Mouse (Mus musculus) testis, adult 2 months (tissue): ENCODE measurements around the gene Gm4131. TPM values are rescaled to one million over a fixed set of nuclear protein-coding genes. Genes with fewer than 3 reads are reported as not detected.

Experiments
- H3K27ac ChIP-seq: fragments of 200-500 bp; 2 replicates; pipeline ENCODE4 v1.5.1; 2012; ENCODE audit warnings: low read depth, low read length; ENCODE audit not compliant: control insufficient read depth, insufficient read depth
- H3K27me3 ChIP-seq: fragments of 200-500 bp; 2 replicates; pipeline ENCODE4 v1.6.1; 2012; ENCODE audit warnings: mild to moderate bottlenecking, low read length, moderate library complexity; ENCODE audit not compliant: control insufficient read depth, insufficient read depth
- H3K36me3 ChIP-seq: fragments of 200-500 bp; 2 replicates; pipeline ENCODE4 v1.6.1; 2012; ENCODE audit warnings: mild to moderate bottlenecking, low read length; ENCODE audit not compliant: control insufficient read depth, insufficient read depth
- H3K4me1 ChIP-seq: fragments of 200-500 bp; 2 replicates; pipeline ENCODE4 v1.6.1; 2012; ENCODE audit warnings: low read length; ENCODE audit not compliant: control insufficient read depth, insufficient read depth
- H3K4me3 ChIP-seq: fragments of 200-500 bp; 2 replicates; pipeline ENCODE4 v1.5.1; 2012; ENCODE audit warnings: low read depth, mild to moderate bottlenecking, low read length, moderate library complexity, mixed read lengths; ENCODE audit not compliant: control insufficient read depth
- CTCF ChIP-seq: fragments of 200-500 bp; IDR thresholded peaks from 2 replicates; pipeline ENCODE4 v1.5.1; 2012; ENCODE audit warnings: low read depth, mild to moderate bottlenecking, inconsistent platforms, low read length, moderate library complexity; ENCODE audit not compliant: control insufficient read depth, insufficient read depth, insufficient replicate concordance
- POLR2A ChIP-seq: fragments of 200-500 bp; IDR thresholded peaks from 2 replicates; pipeline ENCODE4 v1.6.1; 2012; ENCODE audit warnings: low read depth, mild to moderate bottlenecking, inconsistent platforms, low read length, moderate library complexity; ENCODE audit not compliant: control insufficient read depth
- polyA plus RNA-seq: library from polyadenylated mRNA; depleted of rRNA; stranded (reverse); fragments of >200 nt; gene quantifications from 2 replicates; pipeline ENCODE4 v1.2.3, GENCODE M21; 2012

The Gm4131 gene
- polyA plus RNA-seq, 1 experiment = 0.96 TPM

DNA sequence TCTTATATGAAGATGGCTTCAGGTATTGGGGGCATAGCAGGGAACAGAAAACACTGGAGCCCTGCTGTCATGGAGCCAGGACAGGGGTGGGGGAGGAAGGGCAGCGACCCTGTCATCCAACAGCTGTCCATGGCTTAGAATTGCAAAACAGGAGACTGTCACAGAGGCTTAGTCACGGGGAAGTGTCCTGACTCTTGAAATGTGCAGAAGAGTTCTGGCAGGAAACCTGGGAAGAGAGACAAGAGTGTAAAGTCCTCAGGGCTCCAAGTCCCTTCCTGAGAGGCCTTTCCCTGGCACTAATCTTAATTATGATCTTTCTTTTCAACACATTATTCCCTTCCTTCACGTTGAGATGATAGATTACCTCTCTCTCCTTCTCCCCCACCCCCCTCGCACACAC, 16.6 kb downstream of the Gm4131 start:
- TF ChIP-seq POLR2A = no peak
- TF ChIP-seq CTCF = no peak
- no peak overlapping the region for H3K27ac ChIP-seq
- no peaks in the 10 kb centered on the region; the same call in 1 of the 2 replicates for H3K4me1 ChIP-seq
- no peak overlapping the region for H3K4me3 ChIP-seq
- H3K36me3 ChIP-seq = no peaks in the 10 kb centered on the region
- H3K27me3 ChIP-seq = no peaks in the 10 kb centered on the region

- Histone ChIP-seq H3K27me3 (no peaks in the 10 kb centered on the region), H3K36me3 (no peaks in the 10 kb centered on the region), H3K4me3 (no peak overlapping the region), H3K27ac (no peak overlapping the region), H3K4me1 (peaks cover 5% of the 10 kb centered on the region; the same call in 1 of the 2 replicates)
- TF ChIP-seq POLR2A (no peak), CTCF (no peak)
Measured at GRCm38 (mm10) chr14:62546746-62547145, 20.0 kb downstream of the Gm4131 start.

DNA sequence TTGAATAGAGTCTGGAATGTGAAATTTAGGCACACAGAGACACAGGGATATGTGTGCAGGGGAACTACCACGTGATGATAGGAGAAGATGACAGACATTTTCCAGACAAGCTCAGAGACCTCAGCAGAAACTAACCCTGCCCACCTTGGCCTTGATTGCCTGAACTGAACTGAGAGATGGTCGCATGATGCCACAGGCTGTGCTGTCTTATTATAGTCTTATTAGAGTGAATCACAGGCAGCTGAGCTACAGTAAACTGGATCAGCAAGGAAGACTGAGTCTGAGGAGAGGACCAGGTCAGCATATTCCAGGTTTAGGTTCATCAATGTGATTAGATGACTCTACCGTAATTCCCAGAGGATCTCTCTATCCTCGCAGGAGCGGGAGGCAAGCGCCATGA, 20.4 kb downstream of the Gm4131 start:
- TF ChIP-seq CTCF = no peak
- TF ChIP-seq POLR2A = no peak
- H3K4me1 ChIP-seq = peaks cover 5% of the 10 kb centered on the region; the same call in 1 of the 2 replicates
- no peaks in the 10 kb centered on the region for H3K27me3 ChIP-seq
- no peaks in the 10 kb centered on the region for H3K36me3 ChIP-seq
- no peak overlapping the region for H3K4me3 ChIP-seq
- no peak overlapping the region for H3K27ac ChIP-seq

GRCm38 (mm10) chr14:62541751-62542150, 25.0 kb downstream of the Gm4131 start:
- Histone ChIP-seq H3K4me3 (no peak overlapping the region), H3K4me1 (peaks cover 5% of the 10 kb centered on the region; the same call in 1 of the 2 replicates), H3K36me3 (no peaks in the 10 kb centered on the region), H3K27me3 (no peaks in the 10 kb centered on the region), H3K27ac (no peak overlapping the region)
- TF ChIP-seq POLR2A (no peak), CTCF (no peak)

DNA sequence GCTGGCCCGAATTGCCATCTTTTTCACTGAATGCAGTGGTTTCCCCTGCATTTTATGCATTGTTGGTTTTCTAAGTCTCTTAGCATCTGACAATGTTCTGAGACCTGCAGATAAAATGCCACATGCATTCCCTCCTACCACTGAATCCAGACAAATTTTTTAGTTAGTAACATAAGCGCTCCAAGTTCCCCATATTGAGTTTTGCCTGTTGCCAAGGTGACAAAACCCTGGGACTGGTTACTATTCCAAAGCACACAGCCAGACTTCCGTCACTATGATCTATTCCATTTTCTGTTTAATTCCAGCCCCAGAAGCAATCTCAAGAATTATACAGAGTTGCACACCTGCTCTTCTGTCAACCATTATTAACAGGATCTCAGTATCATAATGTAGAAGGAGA, 26.9 kb downstream of the Gm4131 start:
- TF ChIP-seq CTCF = no peak
- no peak for TF ChIP-seq POLR2A
- H3K36me3 ChIP-seq = no peaks in the 10 kb centered on the region
- no peak overlapping the region for H3K27ac ChIP-seq
- H3K4me3 ChIP-seq = no peak overlapping the region
- H3K4me1 ChIP-seq = peaks cover 5% of the 10 kb centered on the region; the same call in 1 of the 2 replicates
- H3K27me3 ChIP-seq = no peaks in the 10 kb centered on the region

DNA sequence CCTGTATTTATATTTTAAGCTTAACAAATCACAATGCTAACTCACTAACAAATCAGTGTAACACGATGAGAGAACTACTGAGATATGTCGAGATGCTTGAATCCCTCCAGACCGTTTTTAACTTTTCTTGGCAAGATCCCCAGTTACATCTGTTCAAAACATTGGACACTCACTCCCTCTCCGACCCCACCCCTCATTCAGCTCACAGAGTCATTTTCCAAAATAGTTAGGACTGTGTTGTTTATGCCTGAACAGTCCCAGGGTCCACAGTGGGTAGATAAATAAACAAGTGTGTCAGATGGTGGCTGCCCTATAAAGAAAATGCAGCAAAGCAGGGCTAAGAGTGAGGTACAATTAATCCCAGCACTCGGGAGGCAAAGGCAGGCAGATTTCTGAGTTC, 29.7 kb downstream of the Gm4131 start:
- Histone ChIP-seq H3K4me1 (no peaks in the 10 kb centered on the region), H3K27me3 (no peaks in the 10 kb centered on the region), H3K27ac (no peak overlapping the region), H3K4me3 (no peak overlapping the region), H3K36me3 (no peaks in the 10 kb centered on the region)
- no peak for TF ChIP-seq POLR2A
- TF ChIP-seq CTCF = no peak

DNA sequence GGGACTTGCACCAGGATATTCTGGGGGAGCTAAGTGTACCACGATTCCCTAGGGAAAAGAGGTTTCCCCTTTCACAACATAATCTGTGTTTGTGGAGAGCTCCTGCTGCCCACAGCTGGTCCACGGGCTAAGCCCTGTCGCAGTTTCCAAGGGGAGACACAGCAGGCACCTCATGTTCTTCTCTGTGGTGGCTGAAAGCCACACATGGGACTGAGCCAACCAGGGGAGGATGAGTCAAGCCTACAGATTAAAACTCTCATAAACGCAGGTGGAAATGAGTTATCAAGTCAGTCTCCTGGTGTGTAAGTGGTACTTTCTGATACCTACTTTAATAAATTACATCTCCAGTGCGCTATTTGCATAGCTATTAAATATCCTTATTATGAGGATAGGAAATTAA, 30.6 kb downstream of the Gm4131 start:
- no peaks in the 10 kb centered on the region for H3K36me3 ChIP-seq
- H3K4me3 ChIP-seq = no peak overlapping the region
- no peaks in the 10 kb centered on the region for H3K27me3 ChIP-seq
- no peak overlapping the region for H3K27ac ChIP-seq
- no peaks in the 10 kb centered on the region for H3K4me1 ChIP-seq
- TF ChIP-seq CTCF (no peak), POLR2A (no peak)

DNA sequence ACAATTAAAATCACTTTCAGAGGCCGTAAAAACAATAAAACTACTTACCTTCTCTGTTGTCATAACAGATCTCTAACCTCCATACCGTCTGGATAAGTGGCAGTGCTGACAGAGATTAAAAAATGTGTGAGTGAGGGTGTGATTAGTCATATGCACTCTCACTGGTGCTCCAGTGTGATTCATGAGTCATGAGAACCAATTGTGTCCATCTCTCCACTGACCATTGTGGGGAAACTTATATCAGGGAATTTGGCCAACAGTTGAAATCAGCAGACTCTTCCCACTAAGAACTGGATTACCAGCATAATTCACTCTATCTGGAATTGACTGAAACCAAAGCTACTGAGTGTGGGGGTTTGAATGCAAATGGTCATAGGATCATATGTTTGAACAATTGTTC, 35.8 kb downstream of the Gm4131 start:
- no peak overlapping the region for H3K27ac ChIP-seq
- no peaks in the 10 kb centered on the region for H3K4me1 ChIP-seq
- no peak for TF ChIP-seq POLR2A
- no peak for TF ChIP-seq CTCF
- no peaks in the 10 kb centered on the region for H3K36me3 ChIP-seq
- H3K27me3 ChIP-seq = no peaks in the 10 kb centered on the region
- no peak overlapping the region for H3K4me3 ChIP-seq
